8 mouse cellular contexts compared by ENCODE assay signal in genomic region chr3:159840817-159841390, GRCm38 (mm10). TPM values are rescaled to one million over a fixed set of nuclear protein-coding genes. Genes with fewer than 3 reads are reported as not detected.
DNase-seq lines count a peak whose midpoint lies in the region; ATAC-seq and TF ChIP-seq lines count a peak whose summit lies in the region.

No protein-coding gene starts in this region.

- WGBS in heart, embryonic 15.5 days, result 1% methylated on average over 12 of the region's 12 CpGs
- 1% methylated on average over 12 of the region's 12 CpGs for WGBS in kidney, embryonic 15.5 days
- 0% methylated on average over 12 of the region's 12 CpGs for WGBS in lung, embryonic 16.5 days
- 2% methylated on average over 12 of the region's 12 CpGs for WGBS in olfactory bulb, adult 2 months

- H3K4me1 ChIP-seq in heart, embryonic 15.5 days (replicated peaks), result peaks cover 8% of the 10 kb centered on the region
- peaks cover 13% of the 10 kb centered on the region for H3K4me1 ChIP-seq in kidney, embryonic 15.5 days
- H3K4me1 ChIP-seq in lung, embryonic 16.5 days (replicated peaks; ENCODE audit: control insufficient read depth, insufficient read depth, low read length), result no peaks in the 10 kb centered on the region; the same call in 1 of the 2 replicates
- peaks cover 2% of the 10 kb centered on the region; the same call in 1 of the 2 replicates for H3K4me1 ChIP-seq in olfactory bulb, adult 2 months (ENCODE audit: control insufficient read depth, insufficient read depth, low read length)

- peak overlapping the region; percentile 96 for H3K27ac ChIP-seq in heart, embryonic 15.5 days
- H3K27ac ChIP-seq in kidney, embryonic 15.5 days, result peak overlapping the region; percentile 88
- peak overlapping the region; percentile 93 for H3K27ac ChIP-seq in lung, embryonic 16.5 days (ENCODE audit: low read length)
- H3K27ac ChIP-seq in olfactory bulb, adult 2 months (ENCODE audit: insufficient read depth, low read depth, low read length), result peak overlapping the region; percentile 92

- no peak for TF ChIP-seq CTCF in olfactory bulb, adult 2 months (IDR thresholded peaks at IDR 0.05; ENCODE audit: insufficient read depth, low read depth, low read length)

- H3K36me3 ChIP-seq in heart, embryonic 15.5 days, result no peaks in the 10 kb centered on the region
- no peaks in the 10 kb centered on the region for H3K36me3 ChIP-seq in kidney, embryonic 15.5 days
- no peaks in the 10 kb centered on the region for H3K36me3 ChIP-seq in lung, embryonic 16.5 days (ENCODE audit: control insufficient read depth, insufficient read depth, low read length)

- no peak; the same call in 1 of the 2 replicates for ATAC-seq in heart, embryonic 15.5 days (replicated peaks; ENCODE audit: insufficient number of reproducible peaks, insufficient read depth, low FRiP score, low read depth)
- ATAC-seq in kidney, embryonic 15.5 days (replicated peaks; ENCODE audit: low FRiP score), result peak; percentile 19; the same call in 1 of the 2 replicates
- peak; percentile 46 for ATAC-seq in lung, embryonic 16.5 days (ENCODE audit: low read depth)

- peak overlapping the region; percentile 86 for H3K9ac ChIP-seq in heart, embryonic 15.5 days
- peak overlapping the region; percentile 72 for H3K9ac ChIP-seq in kidney, embryonic 15.5 days
- peak overlapping the region; percentile 85 for H3K9ac ChIP-seq in lung, embryonic 16.5 days (ENCODE audit: low read length)

- peak overlapping the region; percentile 87 for H3K4me3 ChIP-seq in heart, embryonic 15.5 days
- H3K4me3 ChIP-seq in kidney, embryonic 15.5 days (replicated peaks), result peak overlapping the region; percentile 77
- peak overlapping the region; percentile 75 for H3K4me3 ChIP-seq in lung, embryonic 16.5 days (ENCODE audit: low read length)
- peak overlapping the region; percentile 78 for H3K4me3 ChIP-seq in olfactory bulb, adult 2 months (ENCODE audit: insufficient read depth, low read depth, low read length)

- H3K27me3 ChIP-seq in heart, embryonic 15.5 days, result no peaks in the 10 kb centered on the region
- no peaks in the 10 kb centered on the region for H3K27me3 ChIP-seq in kidney, embryonic 15.5 days
- H3K27me3 ChIP-seq in lung, embryonic 16.5 days (ENCODE audit: control insufficient read depth, insufficient read depth, low read depth, low read length), result no peaks in the 10 kb centered on the region

- TF ChIP-seq POLR2A in olfactory bulb, adult 2 months (IDR thresholded peaks at IDR 0.05; ENCODE audit: insufficient read depth, low read depth, low read length), result no peak

- peak overlapping the region; percentile 72 for H3K4me2 ChIP-seq in heart, embryonic 15.5 days
- peak overlapping the region; percentile 84 for H3K4me2 ChIP-seq in kidney, embryonic 15.5 days
- H3K4me2 ChIP-seq in lung, embryonic 16.5 days (ENCODE audit: low read depth, low read length), result peak overlapping the region; percentile 70

- peak; percentile 2 to 35 for DNase-seq in urinary bladder, adult 18-20 months (ENCODE audit: low spot score in 2 of 2)
- DNase-seq in urinary bladder, postnatal 10 days (ENCODE audit: low spot score), result no peak
- peak; percentile 55 for DNase-seq in embryo, embryonic 9.5 days (ENCODE audit: extremely low spot score)
- no peak for DNase-seq in spleen, adult 12 weeks (ENCODE audit: low spot score)

- H3K9me3 ChIP-seq in heart, embryonic 15.5 days (replicated peaks), result no peaks in the 10 kb centered on the region
- H3K9me3 ChIP-seq in kidney, embryonic 15.5 days (replicated peaks), result no peaks in the 10 kb centered on the region
- no peaks in the 10 kb centered on the region for H3K9me3 ChIP-seq in lung, embryonic 16.5 days (ENCODE audit: control insufficient read depth, low read length)

RNA-seq across cellular contexts. Expression of gene Wls, which starts 1.4 kb away (rescaled TPM):
- polyA plus RNA-seq in heart, embryonic 15.5 days (2015; fragmentation: Nextera tagmentation; extraction: Ambion mirVana), result 124 and 126 TPM in 2 replicates
- 115 and 124 TPM in 2 replicates for polyA plus RNA-seq in kidney, embryonic 15.5 days (2015; fragmentation: Nextera tagmentation; extraction: Ambion mirVana)
- polyA plus RNA-seq in lung, embryonic 16.5 days (2015; fragmentation: Nextera tagmentation; extraction: Ambion mirVana), result 190 and 194 TPM in 2 replicates
- not detected in 2 replicates for polyA plus RNA-seq in olfactory bulb, adult 2 months (2012; ENCODE audit: insufficient read depth, insufficient read length, low replicate concordance, missing spikeins)

Comparison
In these comparisons a context has a peak if more than half of its experiments do, and no peak if none do; other contexts are left out.
1. DNase-seq: peak in urinary bladder, adult 18-20 months (2 of 2) and embryo, embryonic 9.5 days (single experiment); none in urinary bladder, postnatal 10 days (single experiment) and spleen, adult 12 weeks (single experiment).
2. Peak in every context shown above with its lines, with median percentiles within 50 percentile points of each other: H3K27ac ChIP-seq, H3K4me2 ChIP-seq, H3K4me3 ChIP-seq and H3K9ac ChIP-seq.